Mouse (Mus musculus): Measurements from ENCODE around the gene B230217C12Rik. TPM values are rescaled to one million over a fixed set of nuclear protein-coding genes. Genes with fewer than 3 reads are reported as not detected.

The B230217C12Rik gene
- polyA plus RNA-seq, 1 experiment: 1.8 TPM

GRCm38 (mm10) chr11:97885296-97885915 is 44.8 kb downstream of the B230217C12Rik start:
- Histone ChIP-seq H3K36me3 (ENCODE audit: control insufficient read depth, insufficient read depth, low read length) (no peaks in the 10 kb centered on the region), H3K27ac (ENCODE audit: insufficient read depth, low read length) (no peak overlapping the region), H3K27me3 (ENCODE audit: control insufficient read depth, insufficient read depth, low read length) (no peaks in the 10 kb centered on the region), H3K4me1 (ENCODE audit: control insufficient read depth, insufficient read depth, insufficient read length) (no peaks in the 10 kb centered on the region), H3K4me3 (ENCODE audit: extremely low read depth, insufficient read depth, insufficient read length) (no peak overlapping the region)
- DNase-seq (ENCODE audit: low read depth in 1 of 2, low spot score in 2 of 2): no peak
- TF ChIP-seq POLR2A (IDR thresholded peaks at IDR 0.05; ENCODE audit: low read depth, low read length) (no peak), CTCF (IDR thresholded peaks at IDR 0.05; ENCODE audit: extremely low read depth, insufficient read depth, insufficient read length, insufficient replicate concordance) (no peak)
- 93% methylated on average over 2 of the region's 2 CpGs for WGBS

GRCm38 (mm10) chr11:97891821-97892220 is 51.2 kb downstream of the B230217C12Rik start:
- no peak for DNase-seq (ENCODE audit: low read depth in 1 of 2, low spot score in 2 of 2)
- TF ChIP-seq POLR2A (IDR thresholded peaks at IDR 0.05; ENCODE audit: low read depth, low read length) (no peak), CTCF (IDR thresholded peaks at IDR 0.05; ENCODE audit: extremely low read depth, insufficient read depth, insufficient read length, insufficient replicate concordance) (no peak)
- Histone ChIP-seq H3K27me3 (ENCODE audit: control insufficient read depth, insufficient read depth, low read length) (no peaks in the 10 kb centered on the region), H3K4me1 (ENCODE audit: control insufficient read depth, insufficient read depth, insufficient read length) (no peaks in the 10 kb centered on the region), H3K4me3 (ENCODE audit: extremely low read depth, insufficient read depth, insufficient read length) (no peak overlapping the region), H3K27ac (ENCODE audit: insufficient read depth, low read length) (no peak overlapping the region), H3K36me3 (ENCODE audit: control insufficient read depth, insufficient read depth, low read length) (no peaks in the 10 kb centered on the region)
- WGBS: 85% methylated on average over 5 of the region's 5 CpGs

Other genes starting within 250 kb of the B230217C12Rik start
- 3.9 and 7.8 TPM in 2 replicates for gene Epop, start 211.1 kb upstream of the B230217C12Rik start, polyA plus RNA-seq (2012; rRNA removed)
- gene Mllt6, start 177.4 kb upstream of the B230217C12Rik start, polyA plus RNA-seq (2012; rRNA removed): 65.8 and 93.7 TPM in 2 replicates
- gene Cisd3, start 155.0 kb upstream of the B230217C12Rik start, polyA plus RNA-seq (2012; rRNA removed): 17.3 and 18.5 TPM in 2 replicates
- gene Pcgf2, start 140.3 kb upstream of the B230217C12Rik start, polyA plus RNA-seq (2012; rRNA removed): 10.0 and 14.4 TPM in 2 replicates
- 151 and 203 TPM in 2 replicates for gene Psmb3, start 137.4 kb upstream of the B230217C12Rik start, polyA plus RNA-seq (2012; rRNA removed)
- 17.6 and 19.1 TPM in 2 replicates for gene Pip4k2b, start 96.1 kb upstream of the B230217C12Rik start, polyA plus RNA-seq (2012; rRNA removed)
- 6.7 TPM in 2 replicates for gene Cwc25, start 74.2 kb upstream of the B230217C12Rik start, polyA plus RNA-seq (2012; rRNA removed)
- not detected in 2 replicates for gene 1700001P01Rik, start 64.9 kb upstream of the B230217C12Rik start, polyA plus RNA-seq (2012; rRNA removed)
- 96.9 and 98.1 TPM in 2 replicates for gene Rpl23, start 58.3 kb upstream of the B230217C12Rik start, polyA plus RNA-seq (2012; rRNA removed)
- gene Lasp1, start 41.8 kb upstream of the B230217C12Rik start, polyA plus RNA-seq (2012; rRNA removed): 69.4 and 75.2 TPM in 2 replicates
- gene Fbxo47, start 43.4 kb downstream of the B230217C12Rik start, polyA plus RNA-seq (2012; rRNA removed): 0.20 and 0.22 TPM in 2 replicates
- 9.0 and 9.7 TPM in 2 replicates for gene Plxdc1, start 145.7 kb downstream of the B230217C12Rik start, polyA plus RNA-seq (2012; rRNA removed)
- gene Arl5c, start 155.4 kb downstream of the B230217C12Rik start, polyA plus RNA-seq (2012; rRNA removed): 24.6 and 28.9 TPM in 2 replicates
- 8.5 and 8.9 TPM in 2 replicates for gene Cacnb1, start 182.3 kb downstream of the B230217C12Rik start, polyA plus RNA-seq (2012; rRNA removed)
- 555 and 724 TPM in 2 replicates for gene Rpl19, start 185.9 kb downstream of the B230217C12Rik start, polyA plus RNA-seq (2012; rRNA removed)
- 6.3 and 6.6 TPM in 2 replicates for gene Stac2, start 212.7 kb downstream of the B230217C12Rik start, polyA plus RNA-seq (2012; rRNA removed)